Mouse (Mus musculus) CH12.LX (cell line): ENCODE data around the gene Arhgap6.
A peak's percentile ranks its signal among the peaks of the same experiment; 100 is the strongest.

Experiments used
- BHLHE40 ChIP-seq: IDR thresholded peaks from 2 replicates; pipeline ENCODE4 v1.6.1; 2011; ENCODE audit warnings: mild to moderate bottlenecking, low read depth, low read length, improper control_type of control experiment
- CHD1 ChIP-seq: IDR thresholded peaks from 2 replicates; pipeline ENCODE4 v1.6.1; 2012; ENCODE audit warnings: low read depth, low read length, improper control_type of control experiment, inconsistent platforms
- CTCF ChIP-seq, 2 experiments: IDR thresholded peaks in 1 of 2; conservative IDR thresholded peaks in 1 of 2; 2 replicates each; pipeline ENCODE4 v1.5.1; 2011 to 2012; ENCODE audit warnings: low read depth in 2 of 2, low read length in 2 of 2, improper control_type of control experiment in 1 of 2, inconsistent platforms in 1 of 2, mild to moderate bottlenecking in 1 of 2, moderate library complexity in 1 of 2
- HCFC1 ChIP-seq: IDR thresholded peaks from 2 replicates; pipeline ENCODE4 v1.6.1; 2012; ENCODE audit warnings: low read depth, mild to moderate bottlenecking, inconsistent platforms, low read length, improper control_type of control experiment
- MAZ ChIP-seq: IDR thresholded peaks from 2 replicates; pipeline ENCODE4 v1.6.1; 2012; ENCODE audit warnings: low read depth, mild to moderate bottlenecking, inconsistent platforms, low read length, improper control_type of control experiment, moderate library complexity
- MEF2A ChIP-seq: IDR thresholded peaks from 2 replicates; pipeline ENCODE4 v1.6.1; 2014; ENCODE audit warnings: low read depth, mild to moderate bottlenecking, inconsistent platforms, low read length, improper control_type of control experiment, borderline replicate concordance
- POLR2A ChIP-seq: IDR thresholded peaks from 2 replicates; pipeline ENCODE4 v1.6.1; 2011; ENCODE audit warnings: low read depth, mild to moderate bottlenecking, improper control_type of control experiment, low read length
- ZC3H11A ChIP-seq: IDR thresholded peaks from 2 replicates; pipeline ENCODE4 v1.6.1; 2012; ENCODE audit warnings: low read depth, mild to moderate bottlenecking, inconsistent platforms, low read length, improper control_type of control experiment

DNA sequence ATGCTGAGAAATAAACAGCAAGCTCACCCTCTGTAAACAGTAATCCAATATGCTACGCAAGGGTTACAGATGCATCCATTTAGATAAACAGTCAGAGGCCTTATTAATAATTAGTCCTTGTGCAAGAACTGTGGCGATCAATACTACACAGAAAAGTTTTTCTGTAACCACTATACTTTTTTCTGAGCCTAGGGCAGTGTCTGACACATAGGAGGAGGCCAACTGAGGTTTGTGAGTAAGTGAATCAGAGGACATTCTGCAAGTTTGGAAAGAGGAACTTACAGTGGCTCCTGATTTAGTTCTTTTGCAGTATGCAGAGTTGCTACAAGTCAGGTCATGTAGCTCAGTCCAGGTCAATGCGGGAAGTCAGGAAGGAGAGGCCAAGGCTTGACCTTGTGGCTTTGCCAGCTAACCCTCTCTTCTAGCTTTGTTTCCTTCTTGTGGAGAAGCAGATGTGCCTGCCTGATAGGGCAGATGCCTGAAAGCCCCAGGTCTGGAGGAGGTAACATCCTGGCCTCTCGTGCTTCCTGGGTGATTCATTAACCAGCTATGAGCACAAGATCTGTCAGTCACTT is 311.2 kb downstream of the Arhgap6 start:
- TF ChIP-seq POLR2A (no peak), CTCF (conservative IDR thresholded peaks at IDR 0.05 in 1 of 2, IDR thresholded peaks at IDR 0.05 in 1 of 2; ENCODE audit: low read depth in 2 of 2, low read length in 2 of 2) (no peak), CHD1 (peak; percentile 74), HCFC1 (no peak), MEF2A (peak; percentile 46; the same call in 1 of the 2 replicates), BHLHE40 (peak; percentile 33; the same call in 1 of the 2 replicates), ZC3H11A (no peak), MAZ (no peak)
